Mouse (Mus musculus): ENCODE measurements around the gene Sv2b.
"Not testable (repeated sequence)": the region's sequence is repeated elsewhere in the genome, so short reads cannot be mapped to it uniquely, and the experiment has no call there.

The Sv2b gene

DNA sequence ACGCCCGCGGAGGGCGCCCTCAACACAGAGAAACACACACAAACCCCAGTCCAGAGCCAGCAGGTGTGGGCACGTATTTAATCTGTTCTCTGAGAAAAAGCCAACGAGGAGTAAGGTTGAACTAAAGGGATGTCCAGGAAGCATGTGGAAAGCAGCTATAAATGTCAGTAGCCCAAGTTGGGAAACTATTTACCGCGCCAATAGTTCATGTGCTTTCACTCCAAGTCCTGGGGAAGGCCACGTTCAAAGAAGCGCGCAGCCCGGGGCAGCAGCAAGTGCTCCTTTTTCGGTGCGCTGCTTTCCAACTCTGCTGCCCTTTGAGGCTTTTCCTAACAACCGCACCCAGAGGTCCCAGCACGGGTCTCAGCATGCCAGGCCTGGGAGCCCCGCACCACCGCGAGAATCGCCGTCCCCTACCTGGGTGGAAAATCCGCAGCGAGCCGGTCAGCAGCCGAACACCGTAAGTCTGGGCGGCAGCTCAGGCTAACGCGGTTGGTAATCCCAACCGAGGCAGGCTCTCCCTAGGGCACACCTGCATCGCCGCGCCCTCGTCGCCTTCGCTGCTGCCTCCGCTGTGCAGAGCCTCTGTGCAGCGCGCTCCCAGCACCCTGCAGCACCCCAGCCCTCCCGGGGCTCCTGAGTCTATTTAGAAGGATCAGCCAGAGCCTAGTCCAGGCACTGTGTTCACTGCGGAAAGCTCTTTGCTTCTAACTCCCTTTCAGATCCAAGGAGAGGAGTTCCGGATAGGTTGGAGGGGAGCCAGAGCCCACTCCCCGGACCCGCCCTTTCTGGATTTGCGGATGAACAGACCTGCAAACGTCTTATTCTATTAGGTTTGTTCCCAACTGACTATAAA is at the start of gene Sv2b:
TSS of gene Sv2b (minus strand) at position 806 of the 856 bp plus-strand sequence.
- no peak for DNase-seq (ENCODE audit: low read depth in 2 of 2, low spot score in 2 of 2)

DNA sequence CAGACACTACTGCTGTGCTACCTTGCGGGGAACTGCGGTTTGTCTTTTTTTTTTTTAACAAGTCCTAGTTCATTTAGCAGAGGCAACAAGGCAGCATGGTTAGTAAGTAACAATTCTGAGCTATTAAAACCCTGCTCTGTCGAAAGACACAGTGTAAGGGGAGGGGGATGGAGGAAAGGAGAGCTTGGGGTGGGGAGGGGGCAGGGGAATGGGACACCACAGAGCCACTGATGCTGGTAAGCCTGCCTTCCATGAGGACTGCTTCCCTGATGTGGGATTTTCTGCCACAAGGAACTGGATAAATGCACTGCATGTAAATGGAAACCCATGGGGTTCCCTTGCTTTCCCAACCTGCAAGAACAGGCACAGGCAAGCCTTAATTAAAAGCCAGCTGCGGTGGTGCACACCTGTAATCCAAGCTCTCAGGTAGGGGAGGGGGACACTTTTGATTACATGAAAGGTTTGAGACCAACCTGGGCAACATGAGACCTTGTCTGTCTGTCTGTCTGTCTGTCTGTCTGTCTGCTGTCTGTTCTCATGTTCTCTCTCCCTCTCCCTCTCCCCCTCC is 49.3 kb upstream of the Sv2b start:
- DNase-seq (ENCODE audit: low read depth in 2 of 2, low spot score in 2 of 2) = no peak

DNA sequence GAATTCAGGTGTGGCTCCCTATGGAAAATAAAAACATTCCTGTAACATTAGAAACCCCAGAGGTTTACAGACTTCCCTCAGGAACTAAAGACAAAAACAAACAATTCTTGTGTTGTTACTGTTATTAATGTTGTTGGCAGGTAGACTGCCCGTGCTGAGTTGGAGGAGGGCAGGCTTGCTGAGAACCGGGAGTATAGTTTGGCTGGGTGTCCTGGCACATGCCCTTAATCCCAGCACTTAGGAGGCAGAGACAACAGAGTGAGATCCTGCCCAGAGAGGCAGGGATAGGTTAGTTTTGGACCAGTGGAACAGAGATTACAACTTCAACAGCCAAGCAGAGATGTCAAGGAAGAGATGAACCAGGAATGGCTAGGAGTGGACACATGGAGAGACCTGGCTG is 46.5 kb upstream of the Sv2b start:
- no peak for DNase-seq (ENCODE audit: low read depth in 2 of 2, low spot score in 2 of 2)

DNA sequence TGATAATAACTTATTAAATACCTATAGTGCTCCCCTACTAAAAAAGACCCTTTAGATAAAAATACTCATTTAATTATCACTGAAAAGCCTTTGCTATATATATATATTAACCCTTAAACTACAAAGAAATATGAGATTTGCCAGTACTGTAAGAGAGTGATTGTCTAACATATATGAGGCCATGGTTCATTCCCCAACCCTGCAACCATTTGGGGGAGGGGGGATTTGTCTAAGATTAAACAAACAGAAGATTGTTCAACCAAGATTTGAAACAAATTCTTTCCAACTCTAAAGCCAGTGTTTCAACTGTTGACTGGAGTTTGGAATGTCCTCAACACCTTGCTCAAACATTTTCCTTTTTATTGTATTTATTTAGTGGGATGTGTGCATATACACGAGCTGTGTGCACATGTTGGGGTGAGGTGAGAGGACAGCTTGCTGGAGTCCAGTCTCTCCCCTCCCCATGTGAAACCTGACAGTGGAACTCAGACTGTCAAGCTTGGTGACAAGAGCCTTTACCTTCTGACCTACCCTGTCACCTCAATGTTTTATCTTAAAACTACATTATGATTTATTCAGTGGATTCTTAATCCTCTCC is 43.8 kb upstream of the Sv2b start:
- DNase-seq (ENCODE audit: low read depth in 2 of 2, low spot score in 2 of 2) = no peak

DNA sequence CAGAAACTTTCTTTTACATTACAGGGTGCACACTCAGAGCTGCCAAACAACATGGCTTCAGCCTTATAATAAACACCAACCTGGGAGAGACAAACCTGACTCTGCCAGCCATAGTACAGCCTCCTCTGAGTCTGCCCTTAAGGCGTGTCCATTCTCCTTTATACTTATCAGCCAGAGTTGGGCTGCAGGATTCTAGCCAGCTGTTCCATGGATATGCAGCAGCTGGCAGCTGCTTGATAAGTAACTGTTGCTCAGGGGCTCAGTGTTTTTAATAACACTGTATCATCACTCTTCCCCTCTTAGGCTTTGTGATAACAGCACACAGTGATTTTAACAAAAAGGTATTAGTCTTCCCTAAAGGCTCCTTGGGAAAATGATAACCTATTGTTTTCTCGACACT is 41.1 kb upstream of the Sv2b start:
- DNase-seq (ENCODE audit: low read depth in 2 of 2, low spot score in 2 of 2) = no peak

DNA sequence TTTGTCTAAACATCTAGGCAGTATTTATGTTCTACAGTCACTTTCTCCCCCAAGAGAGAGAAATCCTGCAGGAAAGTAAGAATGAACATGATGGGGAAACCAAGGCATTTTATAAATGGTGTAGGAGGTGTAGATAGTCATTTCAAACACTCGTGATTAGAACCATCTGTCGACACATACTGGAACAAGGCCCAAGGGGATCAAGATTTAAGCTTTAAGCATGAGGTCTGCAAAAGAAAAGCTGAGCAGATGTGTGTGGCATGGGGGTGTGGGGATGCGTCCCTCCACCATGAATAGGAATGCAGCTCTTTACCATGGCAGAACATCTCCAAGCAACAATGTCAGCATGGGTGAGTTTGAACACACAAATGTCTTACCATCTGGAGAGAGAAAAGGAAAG is 23.2 kb upstream of the Sv2b start:
- no peak for DNase-seq (ENCODE audit: low read depth in 2 of 2, low spot score in 2 of 2)

DNA sequence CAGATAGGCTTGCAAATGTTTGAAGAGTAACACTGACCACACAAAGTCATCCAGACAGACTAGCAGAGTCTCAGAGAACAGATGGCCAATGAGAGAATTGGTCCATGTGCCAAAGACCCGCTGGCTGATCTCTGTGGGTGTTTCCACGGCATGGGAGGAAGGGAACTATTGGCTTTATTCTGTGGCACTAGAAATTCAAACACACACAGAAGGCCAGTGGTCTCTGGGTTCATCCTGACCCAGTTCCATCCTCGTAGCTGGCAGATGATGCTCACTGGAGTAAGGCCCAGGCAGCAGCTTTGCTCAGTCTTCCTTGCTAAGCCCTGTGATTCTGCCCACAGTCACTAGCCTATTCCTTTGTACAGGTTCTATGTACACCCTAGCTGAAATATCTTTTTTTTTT is 20.7 kb upstream of the Sv2b start:
- no peak for DNase-seq (ENCODE audit: low read depth in 2 of 2, low spot score in 2 of 2)

DNA sequence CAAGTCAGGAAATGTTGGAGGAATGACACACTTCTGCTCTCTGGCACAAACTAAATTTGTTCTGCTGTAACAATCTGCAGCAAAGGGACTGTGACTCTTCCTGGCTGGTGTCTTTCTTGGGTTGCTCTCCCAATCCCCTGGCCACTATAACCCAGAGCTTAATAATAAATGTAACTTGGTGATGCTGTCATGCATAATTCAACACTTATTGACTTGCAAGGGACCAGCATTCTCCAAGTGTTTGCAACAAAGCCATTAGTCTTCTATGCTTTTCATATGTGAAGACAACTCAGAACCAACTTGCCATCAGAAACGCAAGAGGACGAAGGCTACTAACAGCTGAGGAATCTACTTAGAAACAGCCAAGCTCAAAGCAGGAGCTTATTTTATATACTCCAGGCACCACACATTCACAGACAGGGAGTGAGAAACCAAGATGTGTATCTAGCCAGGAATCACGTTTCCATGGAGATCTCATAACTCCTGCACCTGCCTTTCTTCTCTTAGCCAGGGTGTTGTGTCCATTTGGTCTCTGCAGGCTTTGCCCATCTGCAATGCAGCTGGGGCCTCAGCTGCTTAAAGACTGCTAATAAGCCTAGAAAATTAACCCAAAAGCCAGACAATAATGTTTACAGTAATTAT is 19.8 kb upstream of the Sv2b start:
- DNase-seq (ENCODE audit: low read depth in 2 of 2, low spot score in 2 of 2) = no peak

DNA sequence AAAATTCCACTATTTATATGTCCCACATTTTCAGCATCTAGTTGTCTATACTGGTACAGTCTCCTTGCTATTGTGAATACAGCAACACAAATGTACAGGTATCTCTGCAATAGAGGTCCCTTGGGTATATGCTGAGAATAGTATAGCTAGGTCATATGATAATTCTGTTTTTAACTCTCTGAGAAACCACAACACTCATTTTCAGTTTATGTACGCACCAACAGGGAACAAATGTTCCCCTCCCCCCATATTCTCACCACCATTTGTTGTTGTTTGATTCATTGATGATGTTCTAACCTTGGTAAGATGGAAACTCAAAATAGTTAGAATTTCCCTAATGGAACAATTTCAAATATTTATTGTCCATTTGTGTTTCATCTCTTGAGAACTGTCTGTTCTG is 16.2 kb upstream of the Sv2b start:
- no peak for DNase-seq (ENCODE audit: low read depth in 2 of 2, low spot score in 2 of 2)

DNA sequence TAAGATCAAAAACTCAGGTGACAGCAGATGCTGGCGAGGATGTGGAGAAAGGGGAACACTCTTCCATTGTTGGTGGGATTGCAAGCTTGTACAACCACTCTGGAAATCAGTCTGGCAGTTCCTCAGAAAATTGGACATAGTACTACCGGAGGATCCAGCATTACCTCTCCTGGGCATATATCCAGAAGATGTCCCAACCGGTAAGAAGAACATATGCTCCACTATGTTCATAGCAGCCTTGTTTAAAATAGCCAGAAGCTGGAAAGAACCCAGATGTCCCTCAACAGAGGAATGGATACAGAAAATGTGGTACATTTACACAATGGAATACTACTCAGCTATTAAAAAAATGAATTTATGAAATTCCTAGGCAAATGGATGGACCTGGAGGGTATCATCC is 13.7 kb upstream of the Sv2b start:
- not testable (repeated sequence) for DNase-seq (ENCODE audit: low read depth in 2 of 2, low spot score in 2 of 2)

DNA sequence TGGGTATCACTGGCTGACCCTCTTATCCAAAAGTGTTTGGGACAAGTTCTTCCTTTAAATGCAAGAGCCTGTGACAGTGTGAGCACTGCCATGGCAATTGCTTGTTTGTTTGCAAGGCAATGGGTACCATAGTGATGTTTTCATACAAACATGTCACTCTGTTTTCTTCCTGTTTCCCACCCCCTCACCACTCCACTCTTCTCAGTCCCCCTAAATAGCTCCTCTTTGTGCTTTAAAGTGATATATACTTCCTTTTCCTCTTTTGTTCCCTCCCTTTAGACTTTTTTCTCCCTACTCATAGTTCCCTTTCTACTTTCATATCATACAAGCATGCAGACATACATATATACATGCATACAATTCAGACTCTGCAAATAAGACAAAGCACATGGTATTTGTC is 10.9 kb upstream of the Sv2b start:
- DNase-seq (ENCODE audit: low read depth in 2 of 2, low spot score in 2 of 2) = no peak

DNA sequence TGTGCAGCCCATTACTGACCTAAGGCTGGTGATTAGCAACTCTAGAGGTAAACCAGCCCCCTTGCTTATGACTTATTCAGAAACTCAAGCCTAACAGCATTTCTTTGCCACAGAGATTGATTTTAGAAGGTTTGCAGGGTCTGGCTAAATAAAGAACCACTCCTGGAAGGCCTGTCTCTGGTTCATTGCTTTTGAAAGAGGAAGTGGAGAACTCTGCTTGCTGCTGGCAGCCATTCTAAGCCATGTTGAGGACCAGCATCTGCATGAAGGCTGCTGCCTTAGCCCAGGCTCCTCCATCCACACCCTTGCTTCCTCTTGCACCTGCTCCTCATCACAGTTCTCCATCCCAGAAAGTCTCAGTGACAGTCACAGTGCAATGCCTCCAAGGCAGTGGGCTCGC is 9.3 kb upstream of the Sv2b start:
- no peak for DNase-seq (ENCODE audit: low read depth in 2 of 2, low spot score in 2 of 2)

DNA sequence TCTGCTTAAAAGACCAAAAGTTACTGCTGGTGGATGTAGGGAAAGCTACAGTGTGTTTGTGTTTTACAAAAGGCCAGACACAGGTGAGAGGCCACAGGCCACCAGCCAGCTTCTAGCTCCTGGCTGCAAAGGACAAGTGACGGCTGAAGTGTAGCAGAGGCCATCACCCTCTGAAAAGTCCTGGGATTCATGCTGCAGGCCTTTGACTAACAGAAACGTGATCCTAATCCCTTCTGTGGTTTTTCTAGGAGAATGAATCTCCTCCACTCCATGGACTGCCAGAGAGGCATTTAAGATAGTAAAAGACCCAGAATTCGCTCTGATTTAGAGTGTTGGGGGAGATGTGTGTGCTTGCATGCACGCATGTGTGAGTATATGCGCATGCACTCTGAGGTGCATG is 5.8 kb upstream of the Sv2b start:
- DNase-seq (ENCODE audit: low read depth in 2 of 2, low spot score in 2 of 2) = no peak

DNA sequence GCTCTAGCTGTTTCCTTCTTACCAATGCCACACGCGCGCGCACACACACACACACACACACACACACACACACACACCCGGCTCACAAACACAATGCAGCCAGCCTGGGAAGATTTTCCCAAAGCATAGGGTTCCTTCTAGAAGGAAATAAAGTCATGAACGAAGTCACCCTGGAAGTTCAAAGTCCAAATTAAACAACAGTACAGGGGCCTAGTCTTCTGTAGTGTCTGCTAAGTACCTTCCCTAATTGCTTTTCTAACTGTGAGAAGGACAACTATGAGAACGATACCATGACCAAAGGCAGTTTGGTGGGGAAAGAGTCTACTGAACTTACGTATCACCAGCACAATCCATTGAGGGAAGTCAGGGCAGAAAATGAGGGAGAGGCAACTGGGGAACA is 508 bp upstream of the Sv2b start:
- no peak for DNase-seq (ENCODE audit: low read depth in 2 of 2, low spot score in 2 of 2)

DNA sequence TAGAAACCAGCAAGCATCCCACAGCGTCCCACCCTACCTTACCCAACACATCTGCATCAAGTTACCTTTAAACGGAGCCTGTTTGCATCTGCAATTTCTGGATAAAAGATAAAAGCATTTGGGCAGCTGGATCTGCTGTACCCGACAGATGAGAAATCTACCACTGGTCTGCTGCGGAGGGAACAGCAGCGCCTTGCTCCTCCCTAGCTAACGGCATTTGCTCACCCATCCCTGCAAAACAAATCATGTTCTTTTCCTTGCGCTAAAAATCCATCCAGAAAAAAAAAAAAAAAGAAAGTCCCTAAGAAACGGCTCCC is 964 bp downstream of the Sv2b start:
- no peak for DNase-seq (ENCODE audit: low read depth in 2 of 2, low spot score in 2 of 2)

DNA sequence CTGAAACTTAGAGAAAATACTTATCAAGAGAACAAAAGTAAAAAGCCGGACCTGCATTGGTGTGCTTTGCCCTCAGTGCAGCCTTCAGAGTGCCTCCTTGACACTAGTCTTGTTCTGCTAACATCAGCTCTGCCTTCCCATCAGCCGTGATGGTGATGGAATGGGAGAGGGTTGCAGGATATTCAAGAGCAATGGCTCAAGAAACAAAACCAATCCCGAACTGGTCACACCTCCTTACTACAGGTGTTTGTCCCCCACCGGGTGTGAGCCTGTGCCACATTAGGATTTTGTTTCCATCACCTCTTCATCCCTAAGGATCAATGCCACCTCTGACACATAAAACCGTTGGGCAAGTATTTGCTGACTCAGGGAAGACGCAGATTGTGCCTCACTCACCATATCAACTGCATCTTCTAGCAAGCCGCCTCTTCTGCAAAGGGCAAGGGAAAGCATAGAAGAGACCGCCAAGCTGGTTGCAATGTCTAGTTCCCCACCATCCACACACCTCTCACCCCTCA is 1.4 kb downstream of the Sv2b start:
- DNase-seq (ENCODE audit: low read depth in 2 of 2, low spot score in 2 of 2) = no peak

DNA sequence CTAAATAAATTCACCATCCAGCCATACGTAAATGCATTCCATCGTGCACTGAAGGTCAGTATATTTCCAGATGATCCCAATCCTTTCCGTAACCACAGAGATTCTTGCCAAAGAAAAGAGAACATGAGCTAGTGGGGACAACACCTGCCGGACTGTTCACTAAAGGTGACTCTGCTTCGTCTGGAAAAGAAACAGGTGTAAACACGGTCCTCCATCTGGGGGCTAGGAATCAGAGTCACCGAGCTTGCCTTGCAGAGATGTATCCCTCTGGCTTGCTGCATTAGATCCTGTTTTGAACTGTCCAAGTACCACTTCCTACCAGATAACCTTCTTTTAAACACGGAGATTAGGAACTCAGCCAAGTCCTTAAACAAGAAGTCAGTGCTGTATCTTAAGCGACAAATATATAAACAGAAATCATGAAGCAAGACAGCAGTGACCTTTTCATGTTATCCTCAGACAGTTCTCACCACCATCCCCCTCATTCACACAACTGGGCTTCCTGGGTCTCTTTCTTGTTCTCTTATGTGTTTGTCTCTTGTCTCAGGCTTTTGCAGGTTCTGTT is 3.1 kb downstream of the Sv2b start:
- no peak for DNase-seq (ENCODE audit: low read depth in 2 of 2, low spot score in 2 of 2)

DNA sequence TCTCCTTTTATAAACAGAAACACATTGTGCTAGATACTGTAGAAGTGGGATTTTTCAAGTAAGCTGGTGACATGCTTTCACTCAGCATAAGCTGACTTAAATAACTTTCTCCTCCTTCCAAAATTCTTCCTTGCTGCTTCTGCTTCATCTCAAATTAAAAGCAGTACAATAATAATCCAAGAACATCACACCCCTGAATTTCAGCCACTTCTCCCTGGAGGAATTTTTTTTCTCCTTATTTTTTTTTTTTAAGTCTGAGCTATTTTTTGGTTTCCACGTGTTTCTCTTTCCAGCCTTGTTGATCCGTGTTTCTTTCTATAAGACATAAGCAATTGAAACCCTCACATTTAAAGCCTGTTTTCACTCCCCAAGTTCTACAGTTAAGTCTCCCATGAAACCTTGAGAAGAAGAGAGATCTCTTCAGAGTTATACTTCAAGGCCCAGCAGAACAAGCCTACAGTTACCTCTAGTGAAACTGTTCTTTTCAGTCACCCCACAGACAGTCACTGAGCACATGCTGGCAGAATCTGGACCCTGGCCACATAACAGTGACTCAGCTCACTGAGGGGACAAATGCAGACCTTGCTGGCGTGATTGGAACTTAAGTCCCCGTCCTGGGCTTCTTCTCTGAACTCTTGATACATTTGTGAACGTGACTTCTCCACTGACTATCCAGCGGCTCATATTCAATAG is 6.4 kb downstream of the Sv2b start:
- no peak for DNase-seq (ENCODE audit: low read depth in 2 of 2, low spot score in 2 of 2)

DNA sequence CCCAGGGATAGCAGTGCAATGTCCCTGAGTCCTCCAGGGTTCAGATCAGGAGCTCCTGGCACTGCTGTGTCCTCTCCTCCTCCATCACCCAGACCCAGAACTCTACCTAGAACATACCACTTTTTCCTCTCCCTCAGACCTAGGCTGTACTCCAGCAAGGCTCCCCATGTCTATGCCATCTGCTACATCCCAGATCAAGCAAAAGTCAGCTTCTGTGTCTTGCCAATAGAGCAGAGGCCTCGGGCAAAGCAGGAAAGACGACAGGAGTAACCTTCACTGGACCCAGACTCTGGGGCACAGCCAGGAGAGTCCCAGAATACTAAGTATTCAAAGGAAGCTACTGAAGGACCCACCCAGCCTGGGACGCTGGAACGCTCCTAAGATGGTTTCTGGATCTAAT is 9.8 kb downstream of the Sv2b start:
- no peak for DNase-seq (ENCODE audit: low read depth in 2 of 2, low spot score in 2 of 2)

DNA sequence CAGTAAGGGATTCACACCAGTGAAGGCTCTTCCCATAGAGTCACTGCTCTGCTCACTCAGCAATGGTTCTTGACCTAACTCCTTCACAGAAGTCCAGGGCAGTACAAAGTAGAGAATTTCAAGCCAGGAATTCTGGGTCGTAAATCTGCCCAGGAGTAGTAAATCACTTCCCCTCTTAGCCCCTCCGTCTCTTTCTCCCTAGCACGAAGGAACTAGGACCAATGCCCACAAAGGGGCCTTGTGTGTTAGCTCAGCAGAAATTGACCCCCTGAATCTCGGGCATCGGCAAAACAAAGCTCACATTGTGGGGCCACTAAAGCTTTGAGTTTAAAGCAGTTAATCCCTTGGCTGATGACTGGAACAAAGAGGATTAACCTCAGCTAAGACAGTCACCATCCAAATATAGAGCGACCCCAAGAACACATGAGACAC is 12.4 kb downstream of the Sv2b start:
- DNase-seq (ENCODE audit: low read depth in 2 of 2, low spot score in 2 of 2) = no peak

DNA sequence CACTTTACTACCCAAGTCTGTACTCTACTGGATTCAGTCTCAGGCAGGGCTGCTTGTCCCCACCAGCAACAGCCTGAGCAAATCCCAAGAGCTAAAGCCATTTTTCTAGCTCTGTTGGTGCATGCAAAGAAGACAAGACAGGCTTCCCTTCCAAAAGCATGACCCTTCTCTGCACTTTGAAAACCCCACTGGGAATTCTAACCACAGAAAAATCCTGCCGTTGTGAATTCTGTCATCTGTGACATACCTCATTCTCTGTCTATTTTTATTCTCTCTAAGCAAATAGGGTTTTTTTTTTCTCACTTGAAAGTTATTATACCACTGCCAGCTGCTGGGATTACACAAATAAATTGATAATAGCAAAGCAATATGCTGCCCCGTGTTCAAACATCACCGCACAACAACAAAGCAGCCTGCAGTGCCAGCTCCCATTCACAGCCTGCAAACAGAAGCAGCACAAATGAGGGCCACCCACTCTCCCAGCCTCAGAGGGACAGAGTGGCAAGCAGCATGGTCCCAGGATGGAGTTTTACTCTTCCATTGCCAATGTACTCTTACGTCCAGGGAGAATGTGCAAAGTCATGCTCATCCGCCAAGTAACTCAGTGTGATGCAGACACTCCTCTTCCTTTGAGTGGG is 13.7 kb downstream of the Sv2b start:
- no peak for DNase-seq (ENCODE audit: low read depth in 2 of 2, low spot score in 2 of 2)
